27 mouse cellular contexts compared by ENCODE assay signal in the genomic region with DNA sequence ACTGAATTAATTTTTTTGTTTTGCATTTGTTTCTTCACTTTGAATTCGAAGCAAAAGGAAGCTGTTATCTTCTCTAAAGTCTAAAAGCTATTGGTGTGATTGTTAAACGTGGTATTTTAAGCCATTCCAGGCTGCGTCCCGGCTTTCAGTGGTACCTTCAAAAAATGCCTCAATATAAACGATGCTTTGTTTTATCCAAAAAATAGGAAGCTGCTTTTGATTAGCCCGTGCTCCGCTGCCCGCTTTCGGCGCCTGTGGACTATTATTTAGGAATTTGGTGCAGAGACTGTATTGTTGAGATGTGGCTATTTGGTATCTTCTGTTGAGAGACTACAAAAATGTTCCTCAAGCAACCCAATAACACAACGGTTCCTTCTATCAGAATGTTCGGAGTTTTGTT.
"Had no signal": no experiment of that assay in that cellular context is flagged by ENCODE, and none has a peak within 500 bp of the region (broad histone marks: within the 10 kb centered on the region; RNA-seq: fewer than 3 reads in every experiment).

No protein-coding gene starts in this region.

- ATAC-seq: hindbrain, postnatal 0 days; intestine, embryonic 16.5 days had no signal

- H3K27ac ChIP-seq: heart, embryonic 13.5 days; heart, embryonic 15.5 days; hindbrain, embryonic 13.5 days; hindbrain, embryonic 15.5 days; hindbrain, postnatal 0 days; kidney, embryonic 15.5 days; kidney, postnatal 0 days; limb, embryonic 12.5 days; liver, embryonic 13.5 days; liver, embryonic 15.5 days had no signal

- H3K27me3 ChIP-seq: heart, embryonic 13.5 days; heart, embryonic 15.5 days; hindbrain, embryonic 13.5 days; hindbrain, embryonic 15.5 days; kidney, embryonic 15.5 days; limb, embryonic 12.5 days; liver, embryonic 13.5 days; liver, embryonic 15.5 days had no signal

- H3K9me3 ChIP-seq: heart, embryonic 13.5 days; heart, embryonic 15.5 days; hindbrain, embryonic 13.5 days; hindbrain, embryonic 15.5 days; kidney, embryonic 15.5 days; limb, embryonic 10.5 days; limb, embryonic 12.5 days; liver, embryonic 13.5 days; liver, embryonic 15.5 days had no signal

- H3K36me3 ChIP-seq: heart, embryonic 15.5 days; hindbrain, embryonic 13.5 days; hindbrain, embryonic 15.5 days; liver, embryonic 13.5 days; liver, embryonic 15.5 days had no signal

- H3K4me1 ChIP-seq: hindbrain, embryonic 13.5 days; hindbrain, embryonic 15.5 days; liver, embryonic 13.5 days; liver, embryonic 15.5 days had no signal

- H3K4me3 ChIP-seq: heart, embryonic 13.5 days; heart, embryonic 15.5 days; hindbrain, embryonic 13.5 days; hindbrain, embryonic 15.5 days; kidney, embryonic 15.5 days; limb, embryonic 10.5 days; limb, embryonic 12.5 days; liver, embryonic 13.5 days; liver, embryonic 15.5 days had no signal

- H3K4me2 ChIP-seq: heart, embryonic 11.5 days; heart, embryonic 13.5 days; heart, embryonic 15.5 days; hindbrain, embryonic 13.5 days; hindbrain, embryonic 15.5 days; kidney, embryonic 15.5 days; limb, embryonic 12.5 days; liver, embryonic 11.5 days; liver, embryonic 13.5 days; liver, embryonic 15.5 days had no signal

- H3K9ac ChIP-seq: heart, embryonic 13.5 days; heart, embryonic 15.5 days; hindbrain, embryonic 13.5 days; hindbrain, embryonic 15.5 days; kidney, embryonic 15.5 days; limb, embryonic 12.5 days; liver, embryonic 13.5 days; liver, embryonic 15.5 days had no signal

- DNase-seq: gastrocnemius, postnatal 14 days; gastrocnemius, postnatal 36 days; heart, adult 18-20 months; heart, postnatal 14 days; heart, postnatal 36 days; kidney, adult 11 months; kidney, adult 2 months; kidney, adult 9 months; kidney, postnatal 14 days; kidney, postnatal 36 days; layer of hippocampus, adult 9-11 months; layer of hippocampus, postnatal 36 days; liver; liver, embryonic 13.5 days had no signal
